Mouse (Mus musculus) mature B cell (primary cell): ENCODE data around the gene Urgcp.
"Not testable (repeated sequence)": the region's sequence is repeated elsewhere in the genome, so short reads cannot be mapped to it uniquely, and the experiment has no call there.

Source experiments
- in situ Hi-C: fragments of 300-500 bp; cut with MboI; formaldehyde crosslinking; loops from 2 replicates; pipeline ENCODE4 v1.14.3; 2019

The Urgcp gene

DNA sequence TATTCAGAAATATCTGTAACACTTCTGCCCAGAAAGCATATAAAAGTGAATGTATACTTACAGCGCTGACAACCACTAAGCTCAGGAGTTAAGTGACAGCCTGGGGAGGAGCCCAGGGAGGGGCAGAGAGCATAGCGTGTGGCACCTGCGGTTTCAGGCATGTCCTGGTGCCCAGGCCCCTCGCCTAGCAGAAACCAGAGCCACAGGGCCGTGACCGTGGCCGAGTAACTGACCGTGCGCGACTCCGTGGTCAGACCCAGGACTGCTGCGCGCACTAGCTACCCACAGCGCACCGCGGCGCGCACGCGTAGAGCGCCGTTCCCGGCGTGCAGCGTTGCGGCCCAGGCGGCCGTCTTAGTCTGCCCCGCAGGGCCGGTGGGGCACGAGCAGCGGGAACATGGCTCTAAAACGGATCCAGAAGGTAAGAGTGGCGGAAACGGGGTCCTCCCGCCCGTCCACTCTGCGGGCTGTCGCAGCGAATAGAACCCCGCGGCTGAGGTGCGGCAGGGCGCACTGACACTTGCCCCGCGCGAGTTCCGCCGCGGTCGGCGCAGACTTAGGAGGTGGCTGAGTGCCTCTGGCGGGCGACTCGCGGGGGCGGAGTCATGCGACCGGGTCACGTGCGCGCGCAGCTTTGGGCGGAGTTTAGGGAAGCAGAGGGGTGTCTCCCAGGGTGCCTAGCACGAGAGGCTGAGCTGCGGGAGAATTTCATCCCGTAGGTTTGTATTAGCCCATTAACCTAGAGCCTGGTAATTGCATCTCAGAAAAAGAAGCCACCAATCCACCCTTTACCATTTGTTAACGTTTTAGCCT, at the start of gene Urgcp:
Urgcp (minus strand) TSS at position 557 of the 813 bp plus-strand sequence.
- in situ Hi-C loops = no loop called here

DNA sequence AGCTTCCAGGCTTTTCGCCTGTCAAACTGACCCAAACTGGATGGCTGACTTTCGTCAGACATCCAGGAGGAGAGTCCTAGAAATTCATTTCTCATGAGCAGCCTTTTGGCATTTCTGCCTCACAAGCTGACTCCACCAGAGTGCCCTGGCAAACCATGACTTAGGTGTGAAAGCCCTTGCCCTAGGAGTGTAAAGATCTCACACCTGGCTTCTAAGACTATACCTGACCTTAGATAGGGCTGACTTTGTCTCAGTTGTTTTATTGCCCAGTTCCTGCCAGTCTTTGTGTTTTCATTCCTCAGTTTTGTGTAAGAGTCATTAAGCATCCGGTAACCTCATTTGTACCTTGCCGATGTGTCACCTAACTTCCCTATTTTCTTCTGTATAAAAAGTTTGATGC, 47.3 kb upstream of the Urgcp start:
- in situ Hi-C loops = not testable (repeated sequence)

DNA sequence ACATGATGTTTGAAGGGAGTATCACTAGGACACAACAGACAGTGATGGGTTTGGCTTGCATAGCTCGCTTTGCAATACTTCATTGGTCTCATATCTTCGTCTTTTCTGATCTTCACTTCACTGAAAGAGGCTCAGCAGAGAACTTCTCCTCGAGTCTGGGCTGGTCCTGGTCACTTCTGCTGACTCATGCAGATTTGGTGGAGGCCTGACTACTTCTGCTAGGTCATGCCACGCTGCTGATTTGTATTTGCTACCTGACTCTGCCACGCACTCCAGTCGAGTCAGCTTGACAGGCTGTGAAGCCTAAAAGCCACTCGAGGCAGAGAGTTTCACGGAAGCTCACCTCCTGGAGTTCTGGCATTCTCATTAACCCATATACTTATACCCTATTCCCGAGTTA, 45.8 kb upstream of the Urgcp start:
- in situ Hi-C loops = no loop called here

DNA sequence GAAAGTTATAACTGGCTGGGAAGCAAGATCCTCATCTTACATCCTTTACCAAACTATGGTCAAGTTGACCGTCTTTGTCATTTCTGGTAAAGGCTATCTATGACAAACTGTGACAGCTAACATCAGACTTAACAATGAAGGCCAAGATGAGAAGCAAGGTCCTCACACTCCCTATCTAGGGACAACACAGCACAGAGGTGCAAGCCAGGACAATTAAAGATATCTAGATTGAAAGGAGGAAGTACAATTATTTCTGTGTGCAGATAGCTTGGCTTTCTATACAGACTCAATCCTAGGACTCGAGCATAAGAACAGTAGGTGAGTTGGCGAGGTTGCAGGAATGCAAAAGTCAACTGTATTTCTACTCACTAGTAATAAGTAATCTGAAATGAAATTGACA, 43.5 kb upstream of the Urgcp start:
- in situ Hi-C loops = no loop called here

DNA sequence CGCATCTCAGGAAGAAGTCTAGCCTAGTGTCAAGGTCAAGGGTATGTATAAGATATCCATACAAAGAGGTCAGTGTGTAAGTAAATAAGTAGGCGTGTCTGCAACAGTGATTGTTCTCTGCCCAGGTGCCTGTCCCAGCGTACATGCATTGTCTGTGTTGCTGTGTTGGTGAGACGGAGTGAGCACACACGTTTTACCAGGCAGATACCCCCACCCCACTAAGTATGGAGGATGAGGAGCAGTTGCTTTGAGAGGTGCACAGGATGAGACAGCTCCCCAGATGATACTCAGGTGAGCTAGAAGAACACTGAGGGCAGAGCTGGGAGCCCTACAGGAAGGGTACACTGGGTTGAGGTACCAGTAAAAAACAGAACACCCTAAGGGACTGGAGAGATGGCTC, 42.0 kb upstream of the Urgcp start:
- in situ Hi-C loops = no loop called here

DNA sequence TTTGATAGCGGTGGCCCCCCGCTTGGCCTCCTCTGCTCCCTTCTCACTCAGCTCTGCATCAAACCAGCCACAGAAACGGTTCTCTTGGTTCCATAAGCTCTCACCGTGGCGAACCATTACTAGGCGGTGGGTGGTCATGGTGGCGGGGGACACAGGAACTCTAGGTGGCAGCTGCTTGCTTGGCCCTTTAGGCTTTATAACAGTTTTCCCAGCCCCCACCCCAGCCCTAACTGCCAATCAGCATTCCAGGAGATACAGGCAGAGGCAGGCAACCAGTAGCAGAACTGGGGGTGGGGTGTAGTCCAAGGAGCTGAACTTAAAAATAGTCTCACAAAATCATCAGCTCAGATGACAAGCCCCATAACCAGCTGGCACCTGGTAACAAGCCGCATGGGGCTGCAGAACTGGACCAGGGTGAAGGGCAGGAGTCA, 41.4 kb upstream of the Urgcp start, which contains the start of gene Pgam2:
Pgam2 (minus strand) TSS at position 183 of the 431 bp plus-strand sequence.
- in situ Hi-C loops = no loop called here

DNA sequence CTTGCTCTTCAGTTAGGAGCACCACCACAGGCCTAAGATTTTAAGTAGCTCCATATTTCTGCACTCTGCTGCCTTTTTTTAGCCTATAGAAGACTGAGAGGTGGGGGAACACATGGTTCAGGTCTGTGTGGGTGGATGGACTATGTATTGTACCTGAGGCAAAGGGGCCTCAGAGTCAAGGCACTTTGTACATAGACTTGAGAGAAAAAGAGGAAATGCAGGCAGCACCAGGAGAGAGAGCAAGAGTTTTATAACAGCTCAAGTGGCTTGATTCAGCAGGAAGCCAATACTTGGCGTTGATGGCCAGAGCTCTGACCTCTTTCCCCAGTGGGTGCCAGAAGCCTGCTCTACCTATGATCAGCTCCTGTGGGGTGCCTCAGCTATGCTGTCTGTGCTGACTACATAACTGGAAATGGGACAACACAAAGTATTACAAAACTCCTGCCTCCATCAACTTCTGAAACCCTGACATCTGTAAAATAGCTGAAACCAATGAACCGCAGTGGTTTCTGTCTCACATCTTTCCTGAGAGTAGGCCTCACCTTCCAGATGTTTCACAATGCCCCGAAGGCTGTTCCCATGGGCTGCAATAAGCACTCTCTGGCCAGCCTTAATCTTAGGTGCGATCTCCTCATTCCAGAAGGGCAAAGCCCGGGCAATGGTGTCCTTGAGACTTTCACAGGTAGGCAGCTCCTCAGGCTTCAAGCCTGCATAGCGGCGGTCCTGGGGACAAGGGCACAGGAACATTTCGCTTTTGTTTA, 40.5 kb upstream of the Urgcp start:
- in situ Hi-C loops = no loop called here

DNA sequence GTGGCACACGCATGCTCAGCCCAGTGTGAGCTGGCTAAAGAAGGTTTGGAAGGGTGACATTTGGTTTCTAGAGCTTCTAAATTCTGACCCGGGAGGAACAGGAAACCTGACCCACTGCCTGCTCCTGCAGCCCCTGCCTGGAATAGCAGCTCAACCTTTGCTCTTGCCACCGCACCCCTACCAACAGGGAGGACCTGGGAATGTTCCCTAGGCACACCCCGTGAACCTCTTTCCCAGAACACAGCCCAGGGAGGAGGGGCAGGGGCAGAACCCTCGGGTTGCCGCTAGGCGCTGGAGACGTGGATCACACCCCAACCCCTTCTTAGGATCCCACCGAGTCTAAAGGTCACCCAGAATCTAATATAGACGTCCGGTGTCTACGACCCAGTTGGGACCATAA, 39.8 kb upstream of the Urgcp start:
- in situ Hi-C loops = no loop called here

DNA sequence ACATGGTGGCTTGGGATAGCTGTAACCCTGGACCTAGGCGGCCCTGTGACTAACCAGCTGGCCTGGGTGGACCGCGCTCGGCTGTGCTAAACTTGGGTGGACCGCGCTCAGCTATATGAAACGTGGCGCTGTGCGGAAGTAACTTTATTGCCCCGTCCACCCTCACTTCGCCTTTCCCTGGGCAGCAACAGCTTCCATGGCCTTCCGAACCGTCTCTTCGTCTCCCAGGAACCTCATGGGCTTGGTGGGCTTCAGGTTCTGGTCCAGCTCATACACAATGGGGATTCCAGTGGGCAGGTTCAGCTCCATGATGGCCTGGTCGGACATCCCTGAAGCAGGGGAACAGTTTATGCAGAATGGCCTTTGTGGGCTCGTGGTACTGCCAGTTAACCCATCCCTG, 39.3 kb upstream of the Urgcp start:
- in situ Hi-C loops = no loop called here

DNA sequence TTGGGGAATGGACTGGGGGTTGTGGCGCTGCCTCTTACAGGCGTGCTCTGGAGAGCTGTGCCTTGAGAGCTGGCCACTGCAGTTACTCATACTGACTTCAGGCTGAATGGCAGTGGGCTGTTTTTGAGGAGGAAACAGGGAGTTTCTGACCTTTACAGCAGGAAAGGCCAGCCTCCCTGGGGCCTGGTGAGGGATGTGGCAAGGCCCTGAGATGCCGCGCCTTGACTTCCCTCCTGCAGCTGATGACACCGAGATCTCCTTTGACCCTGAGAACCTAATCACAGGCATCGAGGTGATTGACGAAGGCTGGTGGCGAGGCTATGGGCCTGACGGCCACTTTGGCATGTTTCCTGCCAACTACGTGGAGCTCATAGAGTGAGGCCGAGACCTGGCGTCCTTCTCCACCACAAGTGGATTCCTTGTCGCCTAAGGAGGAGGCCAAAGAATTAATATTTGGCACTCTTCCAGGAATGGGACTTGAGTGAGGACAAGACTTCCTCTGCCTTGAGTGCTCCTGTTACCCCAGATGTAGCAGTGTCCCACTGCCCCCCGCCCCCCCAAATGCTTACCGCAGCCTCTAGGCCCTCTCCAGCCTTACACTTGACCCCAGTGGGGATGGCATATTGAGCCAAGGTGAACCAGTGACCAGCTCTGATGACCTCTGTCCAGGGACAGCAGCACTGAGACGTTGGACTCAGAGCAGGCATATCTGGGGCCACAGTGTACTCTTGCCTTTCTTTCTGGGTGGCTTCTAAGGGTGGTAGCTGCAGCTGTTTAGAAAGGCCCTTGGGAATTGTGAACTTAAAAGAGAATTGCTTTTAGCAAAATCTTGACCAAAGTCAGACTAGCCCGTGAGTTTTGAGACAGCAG, 37.7 kb upstream of the Urgcp start:
- in situ Hi-C loops = no loop called here

DNA sequence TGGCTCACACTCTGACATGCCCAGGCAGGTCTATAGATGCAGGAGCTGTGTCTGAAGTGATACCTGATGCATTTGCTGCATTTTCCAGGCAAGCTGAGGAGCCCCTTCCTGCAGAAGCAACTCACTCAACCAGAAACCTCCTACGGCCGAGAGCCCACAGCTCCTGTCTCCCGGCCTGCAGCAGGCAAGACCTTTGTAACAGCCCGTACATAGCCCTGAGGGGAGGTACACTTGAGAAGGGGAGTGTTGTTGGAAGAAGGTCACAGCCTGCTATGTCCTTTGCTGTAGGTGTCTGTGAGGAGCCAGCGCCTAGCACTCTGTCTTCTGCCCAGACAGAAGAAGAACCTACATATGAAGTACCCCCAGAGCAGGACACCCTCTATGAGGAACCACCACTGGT, 35.8 kb upstream of the Urgcp start:
- in situ Hi-C loops = no loop called here

DNA sequence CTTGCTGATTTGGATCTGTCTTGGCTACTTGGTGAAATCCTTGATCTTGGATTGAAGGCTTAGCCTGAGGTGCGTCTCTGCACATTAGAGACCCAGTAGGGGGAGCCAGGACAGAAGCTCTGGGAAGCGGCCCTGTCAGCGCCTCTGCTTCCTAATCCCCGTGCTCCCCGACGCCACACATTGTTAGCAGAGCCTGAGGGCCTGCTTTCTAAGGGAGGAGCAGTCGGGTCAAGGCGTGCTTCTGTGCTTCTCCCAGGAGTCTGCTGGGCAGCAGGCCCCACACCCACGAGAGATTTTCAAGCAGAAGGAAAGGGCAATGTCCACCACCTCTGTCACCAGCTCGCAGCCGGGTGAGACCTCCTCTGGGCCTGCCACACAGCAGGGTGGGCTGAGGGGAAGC, 35.2 kb upstream of the Urgcp start:
- in situ Hi-C loops = no loop called here

DNA sequence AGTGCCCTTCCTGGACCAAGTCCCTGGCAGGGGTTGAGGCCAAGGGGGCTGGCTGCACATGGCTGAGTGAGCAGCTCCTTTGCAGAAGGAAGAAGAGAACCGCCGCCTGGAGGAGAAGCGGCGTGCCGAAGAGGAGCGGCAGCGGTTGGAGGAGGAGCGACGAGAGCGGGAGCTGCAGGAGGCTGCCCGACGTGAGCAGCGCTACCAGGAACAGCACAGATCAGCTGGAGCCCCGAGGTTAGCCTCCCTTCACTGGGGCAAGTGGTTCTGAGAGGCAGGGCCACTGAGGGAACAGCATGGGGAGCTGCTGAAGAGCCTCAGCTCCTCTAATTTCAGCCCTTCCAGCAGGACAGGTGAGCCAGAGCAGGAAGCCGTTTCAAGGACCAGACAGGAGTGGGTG, 34.8 kb upstream of the Urgcp start:
- in situ Hi-C loops = no loop called here

DNA sequence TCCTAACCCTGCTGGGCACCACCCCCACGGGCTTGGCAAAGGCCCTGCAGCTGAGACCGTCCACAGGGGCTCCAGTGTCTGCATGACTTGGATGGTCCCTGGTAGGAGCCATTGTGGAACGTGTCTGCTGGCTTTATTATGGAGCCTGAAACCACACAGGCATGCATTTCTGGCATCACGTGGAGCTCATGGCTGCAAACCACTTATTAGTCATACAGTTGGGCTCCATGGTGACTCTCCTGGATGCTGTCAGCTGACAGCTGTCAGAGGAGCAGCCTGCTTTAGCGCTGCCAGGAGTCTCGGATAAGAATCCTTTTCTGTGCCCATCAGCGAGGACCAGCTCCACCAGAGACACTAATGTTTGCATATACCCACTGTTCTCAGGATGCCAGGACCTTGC, 33.5 kb upstream of the Urgcp start:
- in situ Hi-C loops = no loop called here

DNA sequence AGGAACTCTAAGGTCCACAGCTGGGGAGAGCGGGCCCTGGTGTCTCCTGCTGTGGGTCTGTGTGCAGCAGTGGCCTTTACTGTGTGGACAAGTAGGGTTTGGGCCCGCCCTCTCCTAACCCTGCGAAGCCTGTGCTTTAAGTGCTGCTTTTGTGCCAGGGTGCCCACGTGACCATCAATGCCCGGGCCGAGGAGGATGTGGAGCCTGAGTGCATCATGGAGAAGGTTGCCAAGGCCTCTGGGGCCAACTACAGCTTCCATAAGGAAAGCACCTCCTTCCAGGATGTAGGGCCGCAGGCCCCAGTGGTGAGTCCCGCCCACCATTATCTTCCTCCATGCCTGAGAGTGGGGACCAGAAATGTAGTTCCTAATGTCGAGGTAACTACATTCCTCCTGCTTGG, 33.1 kb upstream of the Urgcp start:
- in situ Hi-C loops = no loop called here

DNA sequence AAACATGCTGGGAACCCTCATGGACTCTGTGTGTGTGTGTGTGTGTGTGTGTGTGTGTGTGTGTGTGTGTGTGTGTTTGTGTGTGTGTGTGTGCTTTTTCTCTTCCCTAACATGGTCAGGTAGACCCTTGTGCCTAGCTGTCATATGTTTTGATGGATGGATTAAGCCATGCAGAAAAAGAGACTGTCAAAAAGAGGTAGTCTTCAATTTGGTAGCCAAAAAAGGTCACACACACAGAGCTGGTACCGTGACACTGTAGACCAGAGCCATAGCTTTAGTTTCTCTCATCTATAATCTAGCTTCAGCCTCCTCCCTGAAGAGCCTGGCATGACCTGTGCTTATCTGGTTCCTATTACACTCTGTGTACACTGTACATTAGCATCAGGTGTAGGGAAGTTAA, 28.3 kb upstream of the Urgcp start:
- in situ Hi-C loops = no loop called here

DNA sequence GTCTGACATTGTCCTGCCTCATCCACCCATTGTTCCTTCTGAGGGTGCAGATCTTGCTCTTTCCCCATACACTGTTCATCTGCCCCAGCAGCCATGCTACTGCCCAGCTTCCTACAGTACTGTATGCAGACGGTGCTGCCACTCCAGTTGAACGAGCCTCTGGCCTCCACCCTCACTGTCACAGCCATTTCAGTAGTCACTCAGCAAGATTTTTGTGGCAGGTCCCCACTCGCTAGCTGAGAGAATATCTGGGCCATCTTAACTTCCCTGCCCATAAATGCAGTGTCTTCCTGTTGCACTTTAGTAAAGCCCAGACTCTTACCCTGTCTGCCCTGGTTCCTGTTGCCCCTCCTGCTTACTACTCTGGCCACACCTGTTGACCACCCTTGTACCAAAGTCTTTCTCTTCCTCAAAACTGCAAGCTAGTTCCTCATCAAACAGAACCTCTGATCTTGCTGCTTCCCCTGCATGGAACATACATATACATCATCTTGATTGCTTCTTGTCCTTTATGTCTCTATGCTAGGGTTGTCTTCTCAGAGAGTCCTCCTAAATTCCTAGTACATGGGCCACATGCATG, 27.7 kb upstream of the Urgcp start:
- in situ Hi-C loops = no loop called here

DNA sequence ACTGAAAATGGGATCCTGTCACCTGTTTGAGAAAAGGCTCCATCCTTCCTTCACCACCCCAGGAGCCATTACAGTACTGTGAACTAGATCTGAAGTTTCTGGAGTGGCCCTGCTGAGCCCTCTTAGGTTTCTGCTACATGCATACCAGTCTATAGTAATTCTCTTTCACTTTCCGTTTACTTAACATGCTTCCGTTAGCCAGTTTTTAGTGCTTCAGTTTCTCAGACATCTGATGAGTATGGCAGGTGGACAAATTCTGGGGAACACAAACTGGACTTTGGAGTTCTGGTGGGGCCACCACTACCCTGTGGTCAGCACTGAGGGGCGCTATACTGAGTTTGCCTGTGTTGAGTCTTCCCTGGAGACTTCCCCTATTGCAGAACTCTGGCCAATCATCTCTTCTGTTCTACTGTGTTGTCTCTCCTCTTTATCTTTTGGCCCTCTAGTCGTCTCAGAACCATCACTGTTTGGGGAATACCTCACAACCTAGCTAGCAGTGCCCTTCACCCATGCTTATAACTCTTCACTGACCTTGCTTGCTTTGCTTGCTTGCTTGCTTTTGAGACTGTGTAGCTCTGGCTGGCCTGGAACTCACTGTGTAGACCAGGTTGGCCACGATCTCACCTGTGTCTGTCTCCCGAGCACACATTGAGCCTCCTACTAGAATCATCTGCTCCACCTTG, 27.0 kb upstream of the Urgcp start:
- in situ Hi-C loops = no loop called here

DNA sequence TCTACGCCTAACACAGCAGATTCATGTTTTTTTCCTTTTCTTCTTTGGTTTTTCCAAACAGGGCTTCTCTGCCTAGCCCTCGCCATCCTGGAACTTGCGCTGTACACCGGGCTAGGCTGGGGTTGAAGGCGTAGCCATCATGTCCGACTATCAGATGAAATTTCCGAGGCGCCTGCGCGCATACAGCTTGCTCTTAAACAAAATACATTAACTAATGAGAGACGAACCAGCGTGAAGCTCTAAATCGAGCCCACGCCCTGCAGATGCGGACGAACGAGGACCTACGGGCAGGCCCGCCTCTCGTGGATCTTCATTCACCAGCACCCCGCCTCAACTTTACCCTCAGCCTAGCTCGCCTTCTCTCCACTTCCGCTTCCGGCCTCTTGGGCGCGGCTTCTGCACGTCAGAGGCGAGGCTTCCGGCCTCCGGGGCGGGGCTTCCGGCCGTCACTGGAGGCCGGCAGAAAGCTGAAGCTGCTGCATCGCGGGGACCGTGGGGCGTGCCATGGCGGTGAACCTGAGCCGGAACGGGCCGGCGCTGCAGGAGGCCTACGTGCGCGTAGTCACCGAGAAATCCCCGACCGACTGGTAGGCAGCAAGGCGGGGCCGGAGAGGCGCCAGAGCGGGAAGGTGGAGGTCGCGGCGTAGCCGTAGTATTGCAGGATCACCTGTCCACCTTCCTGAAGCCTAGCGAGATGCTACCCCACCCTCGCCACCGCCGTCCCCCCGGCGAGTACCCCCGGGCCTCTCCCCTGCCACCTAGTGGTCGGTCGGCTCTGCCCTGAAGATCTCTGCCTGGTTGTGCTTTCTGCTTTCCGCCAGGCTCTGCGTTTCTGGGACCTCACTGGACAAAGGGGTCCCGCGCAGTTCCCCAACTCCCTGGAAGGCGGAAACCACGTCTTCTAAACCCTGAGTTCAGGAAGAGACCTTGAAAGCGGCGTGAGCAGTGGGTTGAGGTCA, 26.2 kb upstream of the Urgcp start, which contains the start of gene Dbnl:
Dbnl (plus strand) TSS at position 433 of the 959 bp plus-strand sequence.
- in situ Hi-C loops = no loop called here

DNA sequence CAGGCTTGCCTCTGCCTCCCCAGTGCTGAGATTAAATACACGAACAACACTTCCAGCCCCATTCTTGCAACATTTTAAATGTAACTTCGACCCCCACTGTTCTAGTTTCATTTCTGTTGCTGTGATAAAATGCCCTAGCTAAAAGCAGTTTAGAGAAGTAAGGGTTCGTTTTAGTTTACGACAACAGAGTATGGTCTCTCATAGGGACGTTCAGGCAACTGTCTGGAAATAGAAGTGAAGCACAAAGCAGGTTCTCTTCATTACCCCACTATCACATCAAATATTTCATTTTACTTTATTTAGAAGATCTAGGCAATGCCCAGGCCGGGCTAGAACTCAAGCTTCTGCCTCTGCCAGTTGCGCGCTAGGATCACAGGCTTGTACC, 25.5 kb upstream of the Urgcp start:
- in situ Hi-C loops = no loop called here
